ENCODE assay signal across 8 mouse cellular contexts in the genomic region with DNA sequence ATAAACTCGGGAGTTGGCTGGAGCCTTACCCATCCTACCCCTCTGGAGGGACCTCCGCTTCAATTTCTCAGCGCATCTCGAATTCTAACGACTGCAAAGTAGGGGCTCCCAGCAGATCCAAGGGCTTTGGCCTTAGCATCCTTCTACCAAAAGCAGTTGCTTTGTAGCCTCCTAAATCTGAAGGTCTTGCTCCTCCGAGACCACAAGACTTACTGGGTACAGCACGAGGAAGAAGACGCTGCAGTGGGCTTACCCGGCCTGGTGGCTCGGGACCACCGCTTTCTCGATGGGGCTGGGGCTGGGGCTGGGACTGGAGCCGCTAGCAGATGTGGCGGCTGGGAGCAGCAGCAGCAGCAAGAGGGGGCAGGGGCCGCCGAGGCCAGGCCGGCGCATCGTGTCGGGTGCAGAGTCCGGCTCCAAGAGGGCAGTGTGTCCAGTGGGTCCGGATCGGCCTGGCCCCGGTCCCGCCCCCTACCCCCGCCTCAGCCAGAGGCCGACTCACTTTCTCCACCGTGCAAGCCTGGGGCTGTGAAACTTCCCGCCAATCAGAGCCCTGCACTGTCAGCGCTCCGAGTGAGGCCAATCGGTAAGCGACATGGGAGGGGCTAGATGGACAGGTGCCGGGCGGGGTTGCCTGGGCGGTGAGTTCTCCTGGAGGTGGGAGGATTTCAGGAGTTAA. TPM values are rescaled to one million over a fixed set of nuclear protein-coding genes. Genes with fewer than 3 reads are reported as not detected.
DNase-seq lines count a peak whose midpoint lies in the region; ATAC-seq and TF ChIP-seq lines count a peak whose summit lies in the region.

TSS of gene Ltbp4 (minus strand) at position 518 of the 679 bp plus-strand sequence.

- no peak within 1 kb of the TSS for H3K4me3 ChIP-seq in thymus, adult 2 months (ENCODE audit: control insufficient read depth, insufficient read depth, low read length)
- peak within 1 kb of the TSS; percentile 43 for H3K4me3 ChIP-seq in embryonic facial prominence, embryonic 11.5 days (ENCODE audit: low read depth, low read length)
- H3K4me3 ChIP-seq in heart, embryonic 13.5 days: peak within 1 kb of the TSS; percentile 54
- peak within 1 kb of the TSS; percentile 27 for H3K4me3 ChIP-seq in kidney, postnatal 0 days (replicated peaks; ENCODE audit: low read depth, low read length)
- H3K4me3 ChIP-seq in liver, postnatal 0 days (ENCODE audit: low read depth, low read length): 0 out of 2 replicates have a peak within 1 kb of the TSS, but pooled peaks have one; percentile 13
- peak within 1 kb of the TSS; percentile 39 for H3K4me3 ChIP-seq in stomach, embryonic 14.5 days (ENCODE audit: low read depth, low read length)

- 0 out of 2 replicates have a peak, but pooled peaks cover 4% of the 10 kb centered on the region for H3K36me3 ChIP-seq in thymus, adult 2 months (ENCODE audit: control insufficient read depth, insufficient read depth, low read length)
- no peaks in the 10 kb centered on the region for H3K36me3 ChIP-seq in embryonic facial prominence, embryonic 11.5 days (replicated peaks; ENCODE audit: control insufficient read depth, insufficient read depth, low read depth, low read length)
- peaks cover 10% of the 10 kb centered on the region for H3K36me3 ChIP-seq in heart, embryonic 13.5 days
- H3K36me3 ChIP-seq in kidney, postnatal 0 days (ENCODE audit: insufficient read depth, low read length): no peaks in the 10 kb centered on the region
- no peaks in the 10 kb centered on the region for H3K36me3 ChIP-seq in liver, postnatal 0 days (replicated peaks; ENCODE audit: insufficient read depth, low read length)
- no peaks in the 10 kb centered on the region; the same call in none of the 2 replicates for H3K36me3 ChIP-seq in stomach, embryonic 14.5 days (ENCODE audit: control insufficient read depth, insufficient read depth, low read length)

- TF ChIP-seq POLR2A in thymus, adult 2 months (IDR thresholded peaks at IDR 0.05; ENCODE audit: control insufficient read depth, extremely low read depth, insufficient read depth, low read length, poor library complexity): no peak

- WGBS in thymus, adult 2 months: 6% methylated on average over 36 of the region's 36 CpGs
- WGBS in embryonic facial prominence, embryonic 11.5 days: under 1% methylated on average over 36 of the region's 36 CpGs
- under 1% methylated on average over 36 of the region's 36 CpGs for WGBS in heart, embryonic 13.5 days
- under 1% methylated on average over 36 of the region's 36 CpGs for WGBS in kidney, postnatal 0 days
- WGBS in liver, postnatal 0 days (ENCODE audit: insufficient replicate concordance): 1% methylated on average over 36 of the region's 36 CpGs
- 1% methylated on average over 35 of the region's 36 CpGs for WGBS in stomach, embryonic 14.5 days

- ATAC-seq in embryonic facial prominence, embryonic 11.5 days (replicated peaks; ENCODE audit: insufficient number of reproducible peaks, low FRiP score, low TSS enrichment, low read depth): peak; percentile 44; the same call in 1 of the 2 replicates
- no peak for ATAC-seq in heart, embryonic 13.5 days (ENCODE audit: extremely low read depth, insufficient number of reproducible peaks, low FRiP score, low TSS enrichment)
- peak; percentile 75 for ATAC-seq in kidney, postnatal 0 days (replicated peaks; ENCODE audit: low FRiP score, low read depth)
- ATAC-seq in liver, postnatal 0 days: peak; percentile 81
- ATAC-seq in stomach, embryonic 14.5 days (ENCODE audit: insufficient number of reproducible peaks, insufficient read depth, low FRiP score, low read depth): peak; percentile 56

- no peak for DNase-seq in thymus, adult 2 months
- DNase-seq in thymus, adult 18-20 months: no peak
- peak; percentile 84 for DNase-seq in embryonic facial prominence, embryonic 11.5 days (ENCODE audit: low spot score)
- peak; percentile 56 for DNase-seq in kidney, postnatal 0 days (ENCODE audit: low spot score)
- DNase-seq in liver, postnatal 0 days: peak; percentile 67
- no peak for DNase-seq in frontal cortex, postnatal 10 days (ENCODE audit: low spot score in 2 of 2)

- no peak for TF ChIP-seq CTCF in thymus, adult 2 months (IDR thresholded peaks at IDR 0.05; ENCODE audit: borderline replicate concordance, control insufficient read depth, extremely low read depth, insufficient read depth, low read length, poor library complexity)
- no peak for TF ChIP-seq CTCF in kidney, postnatal 0 days (IDR thresholded peaks at IDR 0.05; ENCODE audit: low read depth)
- TF ChIP-seq CTCF in liver, postnatal 0 days (IDR thresholded peaks at IDR 0.05; ENCODE audit: low read depth): no peak

- no peak within 1 kb of the TSS for H3K27ac ChIP-seq in thymus, adult 2 months (ENCODE audit: control insufficient read depth, insufficient read depth, low read length)
- no peak within 1 kb of the TSS for H3K27ac ChIP-seq in embryonic facial prominence, embryonic 11.5 days (replicated peaks; ENCODE audit: low read depth, low read length)
- no peak within 1 kb of the TSS for H3K27ac ChIP-seq in heart, embryonic 13.5 days (replicated peaks)
- no peak within 1 kb of the TSS for H3K27ac ChIP-seq in kidney, postnatal 0 days
- H3K27ac ChIP-seq in liver, postnatal 0 days (ENCODE audit: low read depth): no peak within 1 kb of the TSS
- H3K27ac ChIP-seq in stomach, embryonic 14.5 days (ENCODE audit: low read length): peak within 1 kb of the TSS; percentile 63; the same call in 1 of the 2 replicates

- peak within 1 kb of the TSS; percentile 90 for H3K4me2 ChIP-seq in embryonic facial prominence, embryonic 11.5 days (ENCODE audit: low read depth, low read length)
- peak within 1 kb of the TSS; percentile 91 for H3K4me2 ChIP-seq in heart, embryonic 13.5 days
- H3K4me2 ChIP-seq in kidney, postnatal 0 days (ENCODE audit: low read length): peak within 1 kb of the TSS; percentile 56
- peak within 1 kb of the TSS; percentile 48 for H3K4me2 ChIP-seq in liver, postnatal 0 days (ENCODE audit: low read depth, low read length)
- peak within 1 kb of the TSS; percentile 75 for H3K4me2 ChIP-seq in stomach, embryonic 14.5 days (replicated peaks; ENCODE audit: low read depth, low read length)

- H3K27me3 ChIP-seq in thymus, adult 2 months (ENCODE audit: control insufficient read depth, insufficient read depth, low read length): peaks cover 32% of the 10 kb centered on the region
- H3K27me3 ChIP-seq in embryonic facial prominence, embryonic 11.5 days (ENCODE audit: control insufficient read depth, insufficient read depth, low read length): peaks cover 36% of the 10 kb centered on the region
- peaks cover 79% of the 10 kb centered on the region for H3K27me3 ChIP-seq in heart, embryonic 13.5 days (replicated peaks)
- peaks cover 8% of the 10 kb centered on the region for H3K27me3 ChIP-seq in kidney, postnatal 0 days (ENCODE audit: insufficient read depth, low read length)
- peaks cover 62% of the 10 kb centered on the region for H3K27me3 ChIP-seq in liver, postnatal 0 days (ENCODE audit: insufficient read depth, low read length)
- H3K27me3 ChIP-seq in stomach, embryonic 14.5 days (ENCODE audit: control insufficient read depth, insufficient read depth, low read length): peaks cover 3% of the 10 kb centered on the region; the same call in 1 of the 2 replicates

- no peak for TF ChIP-seq EP300 in liver, postnatal 0 days (IDR thresholded peaks at IDR 0.05; ENCODE audit: low read depth)

- H3K9me3 ChIP-seq in embryonic facial prominence, embryonic 11.5 days (replicated peaks; ENCODE audit: control insufficient read depth, low read length): no peaks in the 10 kb centered on the region
- H3K9me3 ChIP-seq in heart, embryonic 13.5 days: no peaks in the 10 kb centered on the region
- no peaks in the 10 kb centered on the region for H3K9me3 ChIP-seq in kidney, postnatal 0 days (replicated peaks; ENCODE audit: low read length)
- no peaks in the 10 kb centered on the region for H3K9me3 ChIP-seq in liver, postnatal 0 days (ENCODE audit: low read length)
- H3K9me3 ChIP-seq in stomach, embryonic 14.5 days (ENCODE audit: control insufficient read depth, low read depth, low read length): no peaks in the 10 kb centered on the region

- peaks cover 6% of the 10 kb centered on the region for H3K4me1 ChIP-seq in thymus, adult 2 months (replicated peaks; ENCODE audit: control insufficient read depth, insufficient read depth, low read length)
- no peaks in the 10 kb centered on the region; the same call in 1 of the 2 replicates for H3K4me1 ChIP-seq in embryonic facial prominence, embryonic 11.5 days (ENCODE audit: control insufficient read depth, insufficient read depth, low read length)
- H3K4me1 ChIP-seq in heart, embryonic 13.5 days: peaks cover 49% of the 10 kb centered on the region
- peaks cover 12% of the 10 kb centered on the region for H3K4me1 ChIP-seq in kidney, postnatal 0 days (replicated peaks; ENCODE audit: insufficient read depth, low read length)
- no peaks in the 10 kb centered on the region; the same call in 1 of the 2 replicates for H3K4me1 ChIP-seq in liver, postnatal 0 days (ENCODE audit: insufficient read depth)
- H3K4me1 ChIP-seq in stomach, embryonic 14.5 days (ENCODE audit: control insufficient read depth, insufficient read depth, low read length): peaks cover 25% of the 10 kb centered on the region; the same call in 1 of the 2 replicates

- peak within 1 kb of the TSS; percentile 48 for H3K9ac ChIP-seq in embryonic facial prominence, embryonic 11.5 days (replicated peaks; ENCODE audit: low read length)
- peak within 1 kb of the TSS; percentile 75 for H3K9ac ChIP-seq in heart, embryonic 13.5 days
- no peak within 1 kb of the TSS for H3K9ac ChIP-seq in kidney, postnatal 0 days (ENCODE audit: low read depth, low read length)
- H3K9ac ChIP-seq in liver, postnatal 0 days (replicated peaks): no peak within 1 kb of the TSS
- peak within 1 kb of the TSS; percentile 33; the same call in 1 of the 2 replicates for H3K9ac ChIP-seq in stomach, embryonic 14.5 days (replicated peaks; ENCODE audit: low read depth, low read length)

RNA-seq across cellular contexts. Expression of gene Ltbp4, which starts in this region (rescaled TPM):
- 48.3 and 77.5 TPM in 2 replicates for polyA plus RNA-seq in thymus, adult 2 months (2012; rRNA removed)
- 6.3 and 6.6 TPM in 2 replicates for polyA plus RNA-seq in embryonic facial prominence, embryonic 11.5 days (2014; fragmentation: Nextera tagmentation; extraction: Ambion mirVana)
- polyA plus RNA-seq in heart, embryonic 13.5 days (2015; fragmentation: Nextera tagmentation; extraction: Ambion mirVana): 51.3 and 53.3 TPM in 2 replicates
- polyA plus RNA-seq in kidney, postnatal 0 days (2015; fragmentation: Nextera tagmentation; extraction: Ambion mirVana): 41.7 and 43.8 TPM in 2 replicates
- polyA plus RNA-seq in liver, postnatal 0 days (2015; fragmentation: Nextera tagmentation; extraction: Ambion mirVana): 7.2 and 9.2 TPM in 2 replicates
- 178 and 189 TPM in 2 replicates for polyA plus RNA-seq in stomach, embryonic 14.5 days (2014; fragmentation: Nextera tagmentation; extraction: Ambion mirVana)

Comparison
In these comparisons a context has a peak if more than half of its experiments do, and no peak if none do; other contexts are left out.
1. DNase-seq: peak in embryonic facial prominence, embryonic 11.5 days (single experiment), kidney, postnatal 0 days (single experiment) and liver, postnatal 0 days (single experiment); none in thymus, adult 2 months (single experiment), thymus, adult 18-20 months (0 of 2) and frontal cortex, postnatal 10 days (0 of 2).
2. H3K9ac ChIP-seq: peak in embryonic facial prominence, embryonic 11.5 days (single experiment), heart, embryonic 13.5 days (single experiment) and stomach, embryonic 14.5 days (single experiment); none in kidney, postnatal 0 days (single experiment) and liver, postnatal 0 days (single experiment).
3. Peak in every context shown above with its lines, with median percentiles within 50 percentile points of each other: H3K4me2 ChIP-seq.